Comparison of ENCODE assay signal across 20 mouse cellular contexts in the genomic region with DNA sequence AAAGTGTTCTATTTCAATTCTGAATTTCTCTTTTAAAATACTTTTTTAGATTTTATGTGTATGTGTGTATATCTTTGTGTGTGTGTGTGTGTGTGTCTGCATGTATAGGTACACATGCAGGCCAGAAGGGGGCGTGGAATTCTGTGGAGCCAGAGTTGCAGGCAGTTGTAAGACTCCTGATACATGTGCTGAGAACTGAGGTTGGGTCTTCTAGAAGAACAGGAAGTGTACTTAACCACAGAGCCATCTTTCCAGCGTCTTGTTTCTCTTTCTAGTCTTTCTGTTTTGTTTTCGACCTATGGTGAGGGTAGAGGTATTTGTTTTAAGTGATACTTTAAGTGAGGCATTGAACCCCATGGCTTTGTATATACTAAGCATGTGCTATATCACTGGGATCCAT. TPM values are rescaled to one million over a fixed set of nuclear protein-coding genes. Genes with fewer than 3 reads are reported as not detected.
DNase-seq lines count a peak whose midpoint lies in the region; ATAC-seq and TF ChIP-seq lines count a peak whose summit lies in the region.
"Had no signal": no experiment of that assay in that cellular context is flagged by ENCODE, and none has a peak within 500 bp of the region (broad histone marks: within the 10 kb centered on the region; RNA-seq: fewer than 3 reads in every experiment).

No protein-coding gene starts in this region.

- H3K4me2 ChIP-seq in CH12.LX (ENCODE audit: insufficient read depth, low read depth, poor library complexity, severe bottlenecking), result no peak overlapping the region; the same call in 1 of the 2 replicates
- H3K4me2 ChIP-seq: forebrain, embryonic 15.5 days; heart, embryonic 15.5 days had no signal

- H3K9me3 ChIP-seq in CH12.LX (replicated peaks; ENCODE audit: low read length), result peaks cover 12% of the 10 kb centered on the region
- H3K9me3 ChIP-seq: forebrain, embryonic 15.5 days; heart, embryonic 15.5 days; hindbrain, embryonic 10.5 days had no signal

- dilution Hi-C loops in CH12.LX (cut with MboI; ENCODE audit: extremely low pct_ligation_motif_present, extremely low pct_unique_long_range_greater_than_20kb, low sequenced_read_pairs), result no loop called here

- H3K4me3 ChIP-seq in CH12.LX (replicated peaks in 1 of 3; ENCODE audit: low read depth in 2 of 3, low read length in 2 of 3, poor library complexity in 1 of 3), result no peak overlapping the region
- H3K4me3 ChIP-seq: erythroblast, embryonic 14.5 days; forebrain, embryonic 15.5 days; heart, embryonic 15.5 days; hindbrain, embryonic 10.5 days had no signal

- peak; percentile 31; the same call in 1 of the 2 replicates for ATAC-seq in granulocyte monocyte progenitor cell, adult 5-6 weeks (replicated peaks; ENCODE audit: poor library complexity, severe bottlenecking)
- no peak for ATAC-seq in erythroid progenitor cell, adult 5-6 weeks (replicated peaks; ENCODE audit: low FRiP score, poor library complexity, severe bottlenecking)
- ATAC-seq: forebrain, embryonic 15.5 days; Patski had no signal

- TF ChIP-seq CTCF in CH12.LX (conservative IDR thresholded peaks at IDR 0.05 in 1 of 2, IDR thresholded peaks at IDR 0.05 in 1 of 2; ENCODE audit: low read depth in 2 of 2, low read length in 2 of 2), result peak in 1 of 2 experiments; percentile 31; a peak in 2 of 4 replicates

- no peak overlapping the region for H3K9ac ChIP-seq in CH12.LX (ENCODE audit: insufficient read depth, low read depth)
- H3K9ac ChIP-seq: forebrain, embryonic 15.5 days; heart, embryonic 15.5 days had no signal

- H3K4me1 ChIP-seq in CH12.LX (ENCODE audit: control insufficient read depth in 1 of 2, insufficient read depth in 2 of 2), result peaks cover 0 to 32% of the 10 kb centered on the region in 2 experiments; a peak in 1 of 4 replicates

- peak; percentile 28; the same call in 1 of the 2 replicates for TF ChIP-seq EP300 in CH12.LX (IDR thresholded peaks at IDR 0.05; ENCODE audit: low read length)

- no peak; the same call in none of the 2 replicates for TF ChIP-seq RAD21 in CH12.LX (IDR thresholded peaks at IDR 0.05; ENCODE audit: low read depth, low read length)

- H3K27me3 ChIP-seq in CH12.LX (replicated peaks), result no peaks in the 10 kb centered on the region
- H3K27me3 ChIP-seq: forebrain, embryonic 15.5 days; heart, embryonic 15.5 days; Patski had no signal

- no peak overlapping the region for H3K27ac ChIP-seq in CH12.LX (ENCODE audit: insufficient read depth, low read depth)
- H3K27ac ChIP-seq: forebrain, embryonic 15.5 days; heart, embryonic 15.5 days; hindbrain, embryonic 10.5 days had no signal

- peak; percentile 53 for DNase-seq in thymus, postnatal 0 days (ENCODE audit: low spot score)
- no peak for DNase-seq in thymus, adult 18-20 months
- DNase-seq in CH12.LX (ENCODE audit: extremely low read depth), result no peak
- DNase-seq in left cerebral cortex, postnatal 36 days (ENCODE audit: low spot score in 2 of 2), result no peak
- no peak for DNase-seq in gastrocnemius, postnatal 14 days
- DNase-seq: cerebellum, adult 11 months; cerebellum, postnatal 36 days; heart, adult 18-20 months; layer of hippocampus, postnatal 36 days; left cerebral cortex, postnatal 4 days; lung, adult 18-20 months; lung, postnatal 36 days; right cerebral cortex, postnatal 25 days had no signal

- H3K36me3 ChIP-seq in CH12.LX (replicated peaks in 1 of 2; ENCODE audit: control insufficient read depth in 1 of 2, insufficient read depth in 1 of 2, low read length in 1 of 2), result peaks cover 33 to 67% of the 10 kb centered on the region in 2 experiments

- intact Hi-C loops in left cerebral cortex, postnatal 36 days (cut with DNase I), result no loop called here
- intact Hi-C loops in gastrocnemius, postnatal 14 days (cut with DNase I; ENCODE audit: low total_unique reads), result no loop called here

- peaks cover 73% of the 10 kb centered on the region for H3K79me2 ChIP-seq in CH12.LX (replicated peaks; ENCODE audit: control insufficient read depth, extremely low read depth, insufficient read depth, poor library complexity, severe bottlenecking)

- no peak for TF ChIP-seq POLR2A in CH12.LX (IDR thresholded peaks at IDR 0.05; ENCODE audit: low read depth, low read length)

- in situ Hi-C loops in CH12.LX (cut with MboI; ENCODE audit: low pct_ligation_motif_present, low pct_unique_long_range_greater_than_20kb, low sequenced_read_pairs), result loop anchor here (25.0 kb wide), 1 partner anchor 99 kb away; no protein-coding TSS in a partner anchor

TF ChIP-seq in CH12.LX, 34 proteins besides CTCF, POLR2A, EP300 and RAD21:
- TF ChIP-seq SMC3 (IDR thresholded peaks at IDR 0.05; ENCODE audit: low read depth, low read length) (peak; percentile 22), ZKSCAN1 (IDR thresholded peaks at IDR 0.05; ENCODE audit: borderline replicate concordance, low read depth, low read length) (no peak), MAX (IDR thresholded peaks at IDR 0.05; ENCODE audit: low read length) (no peak), RCOR1 (conservative IDR thresholded peaks at IDR 0.05; ENCODE audit: low read depth, low read length) (no peak), MYC (IDR thresholded peaks at IDR 0.05; ENCODE audit: low read depth, low read length) (peak; percentile 69; the same call in 1 of the 2 replicates)

RNA-seq across cellular contexts. Expression of a gene that starts 20.7 kb away (rescaled TPM):
- polyA plus RNA-seq in thymus, postnatal 0 days (2015; fragmentation: Nextera tagmentation; extraction: Ambion mirVana), result 16.9 and 17.8 TPM in 2 replicates
- total RNA-seq in CH12.LX (2012; rRNA removed), result 25.5 and 26.1 TPM in 2 replicates
- total RNA-seq in CH12.LX (2014; rRNA removed), result 23.8 and 25.9 TPM in 2 replicates
- 37.5 and 38.2 TPM in 2 replicates for polyA plus RNA-seq in CH12.LX (2012; ENCODE audit: insufficient read length, low read depth)
- 43.5 and 60.4 TPM in 2 replicates for total RNA-seq in granulocyte monocyte progenitor cell, adult 5-6 weeks (2014; fragmentation: Nextera tagmentation)
- total RNA-seq in granulocyte monocyte progenitor cell, adult 5-6 weeks (2017), result 33.8 and 45.6 TPM in 2 replicates
- 5.4 and 11.7 TPM in 2 replicates for total RNA-seq in erythroid progenitor cell, adult 5-6 weeks (2015; ENCODE audit: low replicate concordance)
- total RNA-seq in erythroid progenitor cell, adult 5-6 weeks (2017; ENCODE audit: low replicate concordance), result 7.2 and 13.8 TPM in 2 replicates
- total RNA-seq in left cerebral cortex, postnatal 36 days (2021), result 10 to 100 TPM; 31.3 to 41.8 TPM
- total RNA-seq in gastrocnemius, postnatal 14 days (2021), result 1 to 10 TPM; 8.8 to 9.3 TPM
